Mouse (Mus musculus) midbrain, embryonic 14.5 days (tissue): Measurements from ENCODE around the gene Trappc6a. TPM values are rescaled to one million over a fixed set of nuclear protein-coding genes. Genes with fewer than 3 reads are reported as not detected.

Experiments used
- ATAC-seq: fragments of 200-750 bp; cut with Nextera tagmentation; 2 replicates; pipeline ENCODE4 v1.8.0; 2017; ENCODE audit warnings: moderate number of reproducible peaks, moderate library complexity; ENCODE audit not compliant: low FRiP score, low TSS enrichment
- DNase-seq: peaks from one replicate; pipeline ENCODE4 v3.0.0-alpha.2; 2015
- H3K27ac ChIP-seq: fragments of 300-500 bp; sonication (generic); replicated peaks from 2 replicates; pipeline ENCODE4 v1.5.1; 2014; ENCODE audit warnings: mild to moderate bottlenecking, low read depth, low read length, moderate library complexity
- H3K27me3 ChIP-seq: fragments of 300-500 bp; sonication (generic); 2 replicates; pipeline ENCODE4 v1.6.1; 2014; ENCODE audit warnings: low read length, control low read depth, mixed read lengths; ENCODE audit not compliant: control insufficient read depth, insufficient read depth
- H3K36me3 ChIP-seq: fragments of 300-500 bp; sonication (generic); 2 replicates; pipeline ENCODE4 v1.6.1; 2014; ENCODE audit warnings: low read length, control low read depth; ENCODE audit not compliant: control insufficient read depth, insufficient read depth
- H3K4me1 ChIP-seq: fragments of 300-500 bp; sonication (generic); 2 replicates; pipeline ENCODE4 v1.6.1; 2014; ENCODE audit warnings: mild to moderate bottlenecking, antibody characterized with exemption, low read length, control low read depth; ENCODE audit not compliant: control insufficient read depth, insufficient read depth
- H3K4me2 ChIP-seq: fragments of 300-500 bp; sonication (generic); 2 replicates; pipeline ENCODE4 v1.6.1; 2014; ENCODE audit warnings: mild to moderate bottlenecking, low read length, moderate library complexity
- H3K4me3 ChIP-seq: fragments of 300-500 bp; sonication (generic); replicated peaks from 2 replicates; pipeline ENCODE4 v1.5.1; 2014; ENCODE audit warnings: low read depth, low read length
- H3K9ac ChIP-seq: fragments of 300-500 bp; sonication (generic); replicated peaks from 2 replicates; pipeline ENCODE4 v1.6.1; 2014; ENCODE audit warnings: mild to moderate bottlenecking, low read length, moderate library complexity
- H3K9me3 ChIP-seq: fragments of 300-500 bp; sonication (generic); 2 replicates; pipeline ENCODE4 v1.6.1; 2016; ENCODE audit warnings: low read length, control low read depth, mixed read lengths; ENCODE audit not compliant: control insufficient read depth
- WGBS: fragments of 180-500 bp; shearing (Covaris S2); extraction: QIAGEN DNeasy Blood & Tissue Kit; methylation state at CpG from one replicate; pipeline ENCODE4 v1.1.7; 2014; 5-methylcytosine and 5-hydroxymethylcytosine counted together
- polyA plus RNA-seq: library from polyadenylated mRNA; unstranded; fragments of >200 nt; fragmentation: Nextera tagmentation; extraction: Ambion mirVana; gene quantifications from 2 replicates; pipeline ENCODE4 v1.2.1, GENCODE M21; 2014

Gene Trappc6a
- polyA plus RNA-seq, 1 experiment from 2014 or later = 30.1 TPM

- ATAC-seq (no peak), DNase-seq (no peak)
- Histone ChIP-seq H3K36me3 (no peaks in the 10 kb centered on the region), H3K4me1 (no peaks in the 10 kb centered on the region), H3K27me3 (peaks cover 28% of the 10 kb centered on the region), H3K9me3 (no peaks in the 10 kb centered on the region), H3K4me3 (no peak overlapping the region), H3K9ac (no peak overlapping the region), H3K4me2 (no peak overlapping the region), H3K27ac (no peak overlapping the region)
- 76% methylated on average over 2 of the region's 2 CpGs for WGBS
Observed at GRCm38 (mm10) chr7:19477084-19477483, 31.1 kb upstream of the Trappc6a start.

GRCm38 (mm10) chr7:19477624-19478384, 30.4 kb upstream of the Trappc6a start:
- ATAC-seq (no peak), DNase-seq (no peak)
- WGBS = 25% methylated on average over 14 of the region's 14 CpGs
- H3K9ac ChIP-seq = no peak overlapping the region
- no peaks in the 10 kb centered on the region for H3K4me1 ChIP-seq
- peaks cover 21% of the 10 kb centered on the region for H3K27me3 ChIP-seq
- no peak overlapping the region for H3K4me2 ChIP-seq
- no peaks in the 10 kb centered on the region for H3K9me3 ChIP-seq
- H3K27ac ChIP-seq = no peak overlapping the region
- H3K4me3 ChIP-seq = no peak overlapping the region
- no peaks in the 10 kb centered on the region for H3K36me3 ChIP-seq

GRCm38 (mm10) chr7:19483281-19483680, 24.9 kb upstream of the Trappc6a start:
- Histone ChIP-seq H3K36me3 (no peaks in the 10 kb centered on the region), H3K27me3 (peaks cover 5% of the 10 kb centered on the region), H3K4me3 (no peak overlapping the region), H3K27ac (no peak overlapping the region), H3K9me3 (no peaks in the 10 kb centered on the region), H3K9ac (no peak overlapping the region), H3K4me2 (no peak overlapping the region), H3K4me1 (no peaks in the 10 kb centered on the region)
- 82% methylated on average over 8 of the region's 8 CpGs for WGBS
- ATAC-seq (no peak), DNase-seq (no peak)

- H3K9me3 ChIP-seq = no peaks in the 10 kb centered on the region
- H3K4me1 ChIP-seq = 0 out of 2 replicates have a peak, but pooled peaks cover 3% of the 10 kb centered on the region
- DNase-seq (no peak), ATAC-seq (no peak)
- 92% methylated on average over 1 of the region's 1 CpGs for WGBS
- H3K9ac ChIP-seq = no peak overlapping the region
- no peaks in the 10 kb centered on the region for H3K36me3 ChIP-seq
- H3K27me3 ChIP-seq = peaks cover 24% of the 10 kb centered on the region
- no peak overlapping the region for H3K4me3 ChIP-seq
- no peak overlapping the region for H3K4me2 ChIP-seq
- no peak overlapping the region for H3K27ac ChIP-seq
Observed at GRCm38 (mm10) chr7:19485488-19485887, 22.7 kb upstream of the Trappc6a start.

- no peaks in the 10 kb centered on the region for H3K9me3 ChIP-seq
- H3K27me3 ChIP-seq = peaks cover 33% of the 10 kb centered on the region
- no peak overlapping the region for H3K4me3 ChIP-seq
- no peak overlapping the region for H3K9ac ChIP-seq
- no peak overlapping the region for H3K4me2 ChIP-seq
- H3K36me3 ChIP-seq = no peaks in the 10 kb centered on the region
- no peak for DNase-seq
- WGBS = 96% methylated on average over 7 of the region's 7 CpGs
- 0 out of 2 replicates have a peak, but pooled peaks cover 3% of the 10 kb centered on the region for H3K4me1 ChIP-seq
- no peak overlapping the region for H3K27ac ChIP-seq
- ATAC-seq = no peak
Observed at GRCm38 (mm10) chr7:19486549-19486948, 21.6 kb upstream of the Trappc6a start.

- Histone ChIP-seq H3K27me3 (peaks cover 36% of the 10 kb centered on the region), H3K4me3 (peak overlapping the region; percentile 25), H3K4me2 (peak overlapping the region; percentile 48), H3K9ac (peak overlapping the region; percentile 44), H3K9me3 (no peaks in the 10 kb centered on the region), H3K4me1 (0 out of 2 replicates have a peak, but pooled peaks cover 3% of the 10 kb centered on the region), H3K27ac (no peak overlapping the region), H3K36me3 (no peaks in the 10 kb centered on the region)
- 2% methylated on average over 31 of the region's 31 CpGs for WGBS
- ATAC-seq (peak; percentile 37; the same call in 1 of the 2 replicates), DNase-seq (peak; percentile 55)
Observed at GRCm38 (mm10) chr7:19489525-19489924, 18.7 kb upstream of the Trappc6a start.

GRCm38 (mm10) chr7:19491731-19492130, 16.5 kb upstream of the Trappc6a start:
- Histone ChIP-seq H3K36me3 (no peaks in the 10 kb centered on the region), H3K9ac (no peak overlapping the region; the same call in 1 of the 2 replicates), H3K27me3 (peaks cover 36% of the 10 kb centered on the region), H3K4me2 (peak overlapping the region; percentile 44), H3K4me3 (no peak overlapping the region), H3K27ac (no peak overlapping the region), H3K4me1 (0 out of 2 replicates have a peak, but pooled peaks cover 3% of the 10 kb centered on the region), H3K9me3 (no peaks in the 10 kb centered on the region)
- DNase-seq = peak; percentile 43
- ATAC-seq = no peak
- 2% methylated on average over 26 of the region's 26 CpGs for WGBS

GRCm38 (mm10) chr7:19494751-19495474, 13.3 kb upstream of the Trappc6a start:
- peaks cover 17% of the 10 kb centered on the region; the same call in 1 of the 2 replicates for H3K27me3 ChIP-seq
- H3K4me1 ChIP-seq = no peaks in the 10 kb centered on the region
- no peaks in the 10 kb centered on the region for H3K9me3 ChIP-seq
- no peak overlapping the region for H3K27ac ChIP-seq
- H3K4me3 ChIP-seq = no peak overlapping the region
- no peaks in the 10 kb centered on the region for H3K36me3 ChIP-seq
- no peak overlapping the region for H3K4me2 ChIP-seq
- ATAC-seq = no peak
- 86% methylated on average over 25 of the region's 25 CpGs for WGBS
- no peak for DNase-seq
- no peak overlapping the region for H3K9ac ChIP-seq
